Mouse (Mus musculus) neural tube, embryonic 11.5 days (tissue): ENCODE data around the gene Vdac1. TPM values are rescaled to one million over a fixed set of nuclear protein-coding genes. Genes with fewer than 3 reads are reported as not detected.

Experiments
- ATAC-seq: fragments of 200-750 bp; cut with Nextera tagmentation; 2 replicates; pipeline ENCODE4 v1.8.0; 2017; ENCODE audit warnings: moderate number of reproducible peaks, mild to moderate bottlenecking, moderate TSS enrichment, moderate library complexity; ENCODE audit not compliant: insufficient read depth, low FRiP score, low TSS enrichment
- DNase-seq: peaks from one replicate; pipeline ENCODE4 v3.0.0-alpha.2; 2015; ENCODE audit warnings: low spot score
- H3K27ac ChIP-seq: fragments of 300-500 bp; sonication (generic); 2 replicates; pipeline ENCODE4 v1.5.1; 2014; ENCODE audit warnings: low read depth, mild to moderate bottlenecking, low read length
- H3K27me3 ChIP-seq: fragments of 300-500 bp; sonication (generic); 2 replicates; pipeline ENCODE4 v1.6.1; 2014; ENCODE audit warnings: mild to moderate bottlenecking, low read length, mixed read lengths; ENCODE audit not compliant: control insufficient read depth, insufficient read depth
- H3K36me3 ChIP-seq: fragments of 300-500 bp; sonication (generic); 2 replicates; pipeline ENCODE4 v1.6.1; 2014; ENCODE audit warnings: mild to moderate bottlenecking, low read length, moderate library complexity, mixed read lengths; ENCODE audit not compliant: control insufficient read depth, insufficient read depth
- H3K4me1 ChIP-seq: fragments of 300-500 bp; sonication (generic); 2 replicates; pipeline ENCODE4 v1.6.1; 2014; ENCODE audit warnings: low read length, mixed read lengths; ENCODE audit not compliant: control insufficient read depth, insufficient read depth
- H3K4me2 ChIP-seq: fragments of 300-500 bp; sonication (generic); 2 replicates; pipeline ENCODE4 v1.6.1; 2014; ENCODE audit warnings: low read depth, mild to moderate bottlenecking, moderate library complexity
- H3K4me3 ChIP-seq: fragments of 300-500 bp; sonication (generic); 2 replicates; pipeline ENCODE4 v1.5.1; 2014; ENCODE audit warnings: low read depth, low read length
- H3K9ac ChIP-seq: fragments of 300-500 bp; sonication (generic); 2 replicates; pipeline ENCODE4 v1.6.1; 2014; ENCODE audit warnings: mild to moderate bottlenecking, low read length
- H3K9me3 ChIP-seq: fragments of 300-500 bp; sonication (generic); 2 replicates; pipeline ENCODE4 v1.6.1; 2016; ENCODE audit warnings: low read length; ENCODE audit not compliant: control insufficient read depth
- WGBS: fragments of 180-500 bp; shearing (Covaris S2); extraction: QIAGEN DNeasy Blood & Tissue Kit; methylation state at CpG from one replicate; pipeline ENCODE4 v1.1.7; 2014; 5-methylcytosine and 5-hydroxymethylcytosine counted together
- polyA plus RNA-seq: library from polyadenylated mRNA; unstranded; fragments of >200 nt; fragmentation: Nextera tagmentation; extraction: Ambion mirVana; gene quantifications from 2 replicates; pipeline ENCODE4 v1.2.1, GENCODE M21; 2014

Vdac1 gene
- polyA plus RNA-seq, 1 experiment from 2014 or later, result 211 TPM

- no peak for ATAC-seq
- 61% methylated on average over 16 of the region's 16 CpGs for WGBS
- Histone ChIP-seq H3K27ac (no peak overlapping the region), H3K36me3 (no peaks in the 10 kb centered on the region), H3K4me2 (no peak overlapping the region), H3K27me3 (no peaks in the 10 kb centered on the region), H3K9ac (no peak overlapping the region), H3K9me3 (no peaks in the 10 kb centered on the region), H3K4me3 (no peak overlapping the region), H3K4me1 (no peaks in the 10 kb centered on the region)
- DNase-seq, result no peak
Measured at GRCm38 (mm10) chr11:52332421-52333118, 28.1 kb upstream of the Vdac1 start.

- no peak overlapping the region for H3K4me3 ChIP-seq
- DNase-seq (no peak), ATAC-seq (no peak)
- no peak overlapping the region for H3K4me2 ChIP-seq
- H3K9me3 ChIP-seq, result no peaks in the 10 kb centered on the region
- no peaks in the 10 kb centered on the region for H3K4me1 ChIP-seq
- H3K27ac ChIP-seq, result no peak overlapping the region
- no peaks in the 10 kb centered on the region for H3K27me3 ChIP-seq
- no peaks in the 10 kb centered on the region for H3K36me3 ChIP-seq
- H3K9ac ChIP-seq, result no peak overlapping the region
- WGBS, result 93% methylated on average over 13 of the region's 13 CpGs
Measured at GRCm38 (mm10) chr11:52333616-52334015, 27.0 kb upstream of the Vdac1 start.

- Histone ChIP-seq H3K27me3 (no peaks in the 10 kb centered on the region), H3K27ac (no peak overlapping the region), H3K9ac (no peak overlapping the region), H3K36me3 (no peaks in the 10 kb centered on the region), H3K9me3 (no peaks in the 10 kb centered on the region), H3K4me1 (no peaks in the 10 kb centered on the region), H3K4me2 (no peak overlapping the region), H3K4me3 (no peak overlapping the region)
- 86% methylated on average over 4 of the region's 4 CpGs for WGBS
- ATAC-seq, result no peak
- no peak for DNase-seq
Measured at GRCm38 (mm10) chr11:52335263-52335662, 25.4 kb upstream of the Vdac1 start.

GRCm38 (mm10) chr11:52335924-52336323, 24.7 kb upstream of the Vdac1 start:
- DNase-seq, result no peak
- ATAC-seq, result no peak
- WGBS, result 83% methylated on average over 7 of the region's 7 CpGs
- Histone ChIP-seq H3K4me1 (no peaks in the 10 kb centered on the region), H3K27me3 (no peaks in the 10 kb centered on the region), H3K9ac (no peak overlapping the region), H3K27ac (no peak overlapping the region), H3K36me3 (no peaks in the 10 kb centered on the region), H3K4me3 (no peak overlapping the region), H3K4me2 (no peak overlapping the region), H3K9me3 (no peaks in the 10 kb centered on the region)

- no peak overlapping the region for H3K4me2 ChIP-seq
- no peak overlapping the region for H3K9ac ChIP-seq
- no peaks in the 10 kb centered on the region for H3K9me3 ChIP-seq
- WGBS, result 82% methylated on average over 10 of the region's 10 CpGs
- no peak overlapping the region for H3K27ac ChIP-seq
- no peaks in the 10 kb centered on the region for H3K27me3 ChIP-seq
- DNase-seq (no peak), ATAC-seq (no peak)
- H3K4me3 ChIP-seq, result no peak overlapping the region
- no peaks in the 10 kb centered on the region for H3K36me3 ChIP-seq
- no peaks in the 10 kb centered on the region for H3K4me1 ChIP-seq
Measured at GRCm38 (mm10) chr11:52337651-52338295, 22.9 kb upstream of the Vdac1 start.

GRCm38 (mm10) chr11:52338351-52338750, 22.3 kb upstream of the Vdac1 start:
- WGBS, result 71% methylated on average over 3 of the region's 3 CpGs
- no peak overlapping the region for H3K4me2 ChIP-seq

GRCm38 (mm10) chr11:52339098-52339497, 21.6 kb upstream of the Vdac1 start:
- 91% methylated on average over 4 of the region's 4 CpGs for WGBS
- H3K9ac ChIP-seq, result no peak overlapping the region
- DNase-seq, result no peak
- no peaks in the 10 kb centered on the region for H3K9me3 ChIP-seq
- ATAC-seq, result no peak
- H3K36me3 ChIP-seq, result no peaks in the 10 kb centered on the region
- no peaks in the 10 kb centered on the region for H3K27me3 ChIP-seq
- H3K4me1 ChIP-seq, result no peaks in the 10 kb centered on the region
- H3K27ac ChIP-seq, result no peak overlapping the region
- no peak overlapping the region for H3K4me2 ChIP-seq
- no peak overlapping the region for H3K4me3 ChIP-seq

More at GRCm38 (mm10) chr11:52338351-52338750, 22.3 kb upstream of the Vdac1 start:
- Histone ChIP-seq H3K4me1 (no peaks in the 10 kb centered on the region), H3K9me3 (no peaks in the 10 kb centered on the region), H3K27me3 (no peaks in the 10 kb centered on the region), H3K9ac (no peak overlapping the region), H3K4me3 (no peak overlapping the region), H3K27ac (no peak overlapping the region), H3K36me3 (no peaks in the 10 kb centered on the region)
- DNase-seq (no peak), ATAC-seq (no peak)

GRCm38 (mm10) chr11:52339512-52339911, 21.1 kb upstream of the Vdac1 start:
- Histone ChIP-seq H3K36me3 (no peaks in the 10 kb centered on the region), H3K9ac (no peak overlapping the region), H3K27me3 (no peaks in the 10 kb centered on the region), H3K4me1 (no peaks in the 10 kb centered on the region), H3K9me3 (no peaks in the 10 kb centered on the region), H3K4me2 (no peak overlapping the region), H3K4me3 (no peak overlapping the region), H3K27ac (no peak overlapping the region)
- DNase-seq (no peak), ATAC-seq (no peak)
- 93% methylated on average over 12 of the region's 12 CpGs for WGBS
